Mouse (Mus musculus) megakaryocyte-erythroid progenitor cell, adult 5-6 weeks (primary cell): ENCODE data around the gene Fkbp8. TPM values are rescaled to one million over a fixed set of nuclear protein-coding genes. Genes with fewer than 3 reads are reported as not detected.

Source experiments
- ATAC-seq: replicated peaks from 2 replicates; pipeline ENCODE4 v1.8.0; 2016; ENCODE audit warnings: mild to moderate bottlenecking, inconsistent platforms; ENCODE audit not compliant: severe bottlenecking, poor library complexity, low FRiP score, low TSS enrichment
- total RNA-seq, 2 experiments: library from RNA; stranded (forward) in 1 of 2; stranded (reverse) in 1 of 2; fragments of 200-1000, 215-1000 nt in 1 of 2; fragments of >200 nt in 1 of 2; fragmentation: Nextera tagmentation in 1 of 2; gene quantifications; 2 replicates each; pipeline ENCODE4 v1.2.3; 2014 to 2017

Gene Fkbp8
- total RNA-seq, 2 experiments from 2014 or later = 172 to 265 TPM

DNA sequence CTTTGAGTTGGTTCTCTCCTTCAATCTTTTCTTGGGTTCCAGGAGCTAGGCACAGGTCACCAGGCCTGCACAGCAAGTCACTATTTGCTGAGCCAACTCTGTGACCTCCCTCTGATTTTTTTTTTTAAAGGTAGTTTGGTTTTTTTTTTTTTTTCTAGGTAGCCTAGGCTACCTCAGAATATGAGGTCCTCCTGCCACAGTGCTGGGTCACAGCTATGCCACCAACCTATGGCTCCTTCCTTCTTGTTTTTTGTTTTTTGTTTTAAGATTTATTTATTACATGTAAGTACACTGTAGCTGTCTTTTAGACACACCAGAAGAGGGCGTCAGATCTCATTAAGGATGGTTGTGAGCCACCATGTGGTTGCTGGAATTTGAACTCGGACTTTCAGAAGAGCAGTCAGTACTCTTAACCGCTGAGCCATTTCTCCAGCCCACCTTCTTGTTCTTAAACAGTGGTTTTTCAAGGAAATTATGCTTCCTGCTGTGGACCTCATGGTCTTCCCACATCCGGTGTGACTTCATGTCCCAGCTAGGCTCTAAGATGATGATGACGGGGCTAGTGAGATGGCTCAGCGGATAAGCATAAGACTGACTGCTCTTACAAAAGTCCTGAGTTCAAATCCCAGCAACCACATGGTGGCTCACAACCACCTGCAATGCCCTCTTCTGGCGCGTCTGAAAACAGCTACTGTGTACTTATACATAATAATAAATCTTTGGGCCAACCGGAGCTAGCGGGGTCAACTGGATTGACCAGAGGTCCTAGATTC lies 22.1 kb downstream of the Fkbp8 start:
- ATAC-seq = no peak

DNA sequence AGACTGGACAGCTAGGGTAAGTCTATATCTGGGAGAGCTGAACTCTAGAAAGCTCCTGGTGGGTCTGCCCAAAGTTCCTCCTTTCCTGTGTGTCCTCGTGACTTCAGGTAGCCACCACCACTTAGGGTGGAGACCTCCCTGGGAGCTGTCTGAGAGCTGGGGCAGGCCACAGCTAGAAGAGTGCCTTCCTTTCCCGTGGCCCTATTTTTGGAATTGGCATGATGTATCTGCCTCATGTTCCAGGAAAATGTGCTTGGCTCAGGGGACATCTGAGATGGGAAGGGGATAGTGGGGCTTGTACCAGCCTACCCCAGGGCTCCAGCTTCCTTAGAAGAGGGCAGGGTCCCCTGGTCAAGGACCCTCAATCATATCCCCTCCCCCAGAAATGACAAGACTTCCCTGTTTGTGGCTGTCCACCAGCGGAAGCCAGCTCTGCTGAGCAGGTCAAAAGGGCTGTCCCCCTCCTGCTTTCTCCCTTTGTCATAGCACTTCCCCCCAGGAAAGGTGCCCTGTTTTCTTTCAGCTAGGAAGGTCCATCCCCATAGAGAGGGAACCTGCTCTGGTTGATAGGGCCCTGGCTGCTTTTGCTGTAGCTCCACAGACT lies 24.1 kb downstream of the Fkbp8 start:
- ATAC-seq = no peak

DNA sequence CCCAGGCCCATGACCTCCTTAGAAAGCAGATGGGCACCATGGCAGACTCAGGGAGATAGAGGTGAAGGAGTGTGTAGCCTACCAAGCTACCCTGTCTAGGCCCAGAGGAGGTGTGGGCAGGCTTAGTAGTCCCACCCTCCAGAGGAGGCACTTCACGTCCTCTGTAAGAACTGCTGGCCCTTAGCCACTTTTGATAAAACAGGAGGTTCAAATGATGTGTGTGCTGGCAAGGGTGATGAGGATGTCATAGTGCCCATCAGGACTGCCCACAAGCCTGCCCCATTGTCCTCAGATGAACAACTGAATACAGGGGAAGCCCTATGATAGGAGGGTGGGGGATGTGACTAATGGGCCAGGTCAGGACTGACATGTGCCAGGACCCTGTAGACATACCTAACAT lies 25.3 kb downstream of the Fkbp8 start:
- peak; percentile 63 for ATAC-seq

DNA sequence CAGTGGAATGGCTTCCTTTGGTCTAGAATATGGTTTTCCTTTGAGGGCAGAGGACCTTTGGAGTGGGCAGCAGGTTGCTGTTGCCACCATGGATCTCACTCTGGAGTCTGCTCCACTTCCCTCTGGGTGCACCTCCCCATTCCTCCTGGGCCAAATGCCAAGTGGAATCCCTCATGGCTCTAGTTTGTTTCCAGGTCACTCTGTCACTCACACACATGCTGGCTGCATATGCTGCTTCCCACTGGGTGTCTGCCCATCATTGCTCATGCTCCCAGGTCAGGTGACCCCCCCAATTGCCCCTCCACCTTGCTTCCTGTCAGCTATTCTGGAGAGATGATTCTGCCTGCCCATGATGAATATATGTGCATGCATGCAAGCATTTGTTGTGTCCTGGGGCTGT lies 26.2 kb downstream of the Fkbp8 start:
- no peak for ATAC-seq

DNA sequence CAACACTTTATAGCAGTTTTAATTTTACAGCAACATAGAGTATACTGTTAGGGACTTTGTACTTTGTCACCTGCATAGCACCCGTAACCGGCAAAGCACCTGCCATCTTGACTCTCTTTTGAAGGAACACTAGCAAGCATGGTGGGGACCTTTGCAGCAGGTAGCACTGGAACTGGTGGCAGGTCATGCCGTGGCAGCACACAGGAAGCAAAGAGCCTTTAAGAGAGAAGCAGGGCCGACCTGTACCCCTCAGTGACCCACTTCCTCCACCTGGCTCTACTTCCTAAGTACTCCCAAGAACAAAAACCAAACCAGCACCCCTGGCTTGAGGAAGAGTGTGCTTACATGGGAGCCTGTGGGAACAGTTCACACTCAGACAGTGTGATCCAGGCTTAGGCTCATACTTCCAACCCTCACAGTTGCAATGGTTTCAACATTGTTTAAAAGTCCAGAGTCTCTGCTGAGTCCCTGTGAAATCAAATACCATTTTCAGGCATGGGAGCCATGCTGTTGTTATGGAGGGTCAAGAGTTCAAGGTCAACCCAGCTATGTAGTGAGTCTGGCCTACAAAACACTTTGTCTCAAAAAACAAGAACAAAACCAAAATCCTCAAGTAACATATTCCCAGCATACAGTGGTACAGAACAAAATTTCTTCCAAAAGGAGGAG lies 27.7 kb downstream of the Fkbp8 start:
- no peak for ATAC-seq

DNA sequence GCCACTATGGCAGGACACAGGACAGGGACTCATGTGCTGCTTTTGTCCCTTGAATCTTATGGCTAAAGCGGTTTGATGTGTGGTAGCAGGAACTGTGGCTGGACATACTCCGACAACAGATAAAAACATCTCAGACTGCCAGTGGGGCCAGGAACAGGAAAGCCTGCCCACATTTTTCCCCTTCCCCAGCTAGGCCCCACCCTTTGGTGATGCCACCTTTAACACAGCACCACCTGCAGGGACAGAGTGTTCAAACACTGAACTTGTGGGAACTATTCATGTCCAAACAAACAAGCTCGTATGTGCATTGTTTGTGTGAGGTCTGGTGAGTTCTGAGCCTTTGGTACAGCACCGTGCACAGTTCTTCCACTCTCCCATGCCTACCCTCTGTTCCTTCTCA lies 30.8 kb downstream of the Fkbp8 start:
- peak; percentile 31; the same call in 1 of the 2 replicates for ATAC-seq

DNA sequence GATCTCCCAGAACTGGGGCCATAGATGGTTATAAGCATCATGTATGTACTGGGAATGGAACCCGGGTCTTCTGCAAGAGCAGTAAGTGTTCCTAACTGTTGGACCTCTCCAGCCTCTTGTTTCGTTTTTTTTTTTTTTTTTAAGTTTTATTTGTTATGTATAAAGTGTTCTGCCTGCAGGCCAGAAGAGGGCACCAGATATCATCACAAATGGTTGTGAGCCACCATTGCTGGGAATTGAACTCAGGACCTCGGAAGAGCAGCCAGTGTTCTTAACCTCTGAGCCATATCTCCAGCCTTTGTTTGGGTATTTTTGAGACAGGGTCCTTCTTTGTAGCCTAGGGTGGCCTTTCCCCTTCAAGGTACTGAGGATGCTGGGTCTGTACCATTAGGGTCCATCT lies 31.5 kb downstream of the Fkbp8 start:
- no peak for ATAC-seq

DNA sequence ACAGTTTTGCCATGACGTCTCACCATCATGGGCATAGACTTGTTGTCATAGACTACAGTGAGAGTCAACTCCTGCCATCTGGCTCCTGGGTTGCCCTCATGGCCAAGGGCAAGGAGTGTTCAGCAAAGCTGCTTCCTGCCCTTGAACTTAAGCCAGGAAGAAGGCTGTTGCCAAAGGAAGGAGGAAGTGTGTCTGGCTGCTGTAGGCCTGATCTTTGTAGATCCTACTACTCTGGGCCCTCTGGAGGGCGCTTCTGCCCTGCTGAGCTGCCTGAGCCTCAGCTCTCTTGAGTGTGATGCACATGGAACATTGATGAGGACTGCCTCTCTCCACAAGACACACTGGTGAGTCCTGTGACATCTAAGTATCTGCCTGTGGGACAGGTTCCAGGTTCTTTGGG lies 32.6 kb downstream of the Fkbp8 start:
- no peak for ATAC-seq

DNA sequence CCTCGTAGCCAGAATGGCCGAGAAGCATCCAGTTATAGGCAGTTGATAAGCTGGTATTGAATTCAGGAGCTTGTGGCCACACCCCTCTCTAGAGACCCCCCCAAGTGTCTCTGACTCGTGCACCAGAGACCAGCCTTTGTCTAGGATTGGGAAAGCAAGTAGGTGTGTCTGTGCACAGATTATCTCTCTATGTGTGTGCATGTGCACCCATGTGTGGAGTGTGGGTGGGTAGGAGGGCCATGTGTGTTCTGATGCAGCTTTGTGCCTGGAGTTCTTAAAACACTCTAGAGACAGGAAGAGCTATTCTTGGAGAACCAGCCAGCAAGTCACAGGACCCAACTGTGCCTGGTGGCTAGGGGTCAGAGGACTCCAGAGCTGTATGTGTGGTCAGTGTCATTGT lies 33.0 kb downstream of the Fkbp8 start:
- ATAC-seq = no peak

DNA sequence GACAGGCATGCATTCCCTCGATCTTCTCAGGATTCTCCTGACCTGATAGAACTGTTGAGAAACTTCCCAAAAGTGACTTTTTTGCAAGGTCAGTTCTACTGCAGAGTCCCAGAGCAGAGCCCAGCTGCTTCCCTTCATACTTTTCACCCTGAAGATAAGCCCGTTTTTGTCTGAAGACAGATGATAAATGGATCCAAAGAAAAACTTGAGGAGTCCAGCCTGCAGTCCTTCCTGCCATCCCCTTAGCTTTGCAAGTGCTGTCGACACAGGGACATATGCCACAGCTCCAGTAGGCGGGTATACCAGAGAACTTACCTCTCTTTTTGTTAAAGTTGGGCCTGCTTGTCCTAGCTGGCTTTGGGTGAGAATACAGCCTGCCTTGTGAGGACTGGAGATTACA lies 33.8 kb downstream of the Fkbp8 start:
- no peak for ATAC-seq

DNA sequence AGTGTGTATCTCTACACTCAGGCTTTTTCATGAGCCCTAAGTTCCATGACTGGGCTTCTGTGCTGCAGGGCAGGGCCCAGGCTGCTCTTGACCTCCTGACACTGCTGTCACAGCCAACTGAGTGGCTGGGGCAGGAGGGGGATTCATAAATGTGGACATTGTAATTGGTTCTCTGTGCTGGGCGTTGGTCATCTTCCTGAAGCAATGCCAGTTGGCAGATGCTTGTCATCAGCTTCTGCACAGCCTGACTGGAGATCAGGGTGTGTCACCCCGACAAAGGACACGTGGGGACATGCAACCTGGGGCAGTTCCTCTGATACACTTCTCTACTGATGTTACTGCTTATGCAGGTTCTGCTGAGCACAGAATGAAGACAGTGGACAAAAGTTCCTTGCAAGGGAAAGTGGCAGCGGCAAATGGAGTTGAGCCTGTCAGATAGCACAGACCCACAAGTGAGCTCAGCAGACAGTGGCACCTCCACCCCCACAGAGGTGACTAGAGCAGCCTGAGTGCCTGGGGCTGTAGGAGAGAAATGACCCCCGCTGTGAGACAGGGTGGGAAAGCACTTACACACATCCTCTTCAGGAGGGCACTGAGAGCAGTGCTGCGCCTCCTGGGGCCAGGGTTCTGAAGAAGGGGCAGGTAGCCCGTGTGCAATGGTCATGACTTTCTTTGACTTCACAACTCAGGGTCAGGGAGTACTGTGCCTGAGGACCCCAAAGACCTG lies 34.4 kb downstream of the Fkbp8 start:
- ATAC-seq = peak; percentile 62

DNA sequence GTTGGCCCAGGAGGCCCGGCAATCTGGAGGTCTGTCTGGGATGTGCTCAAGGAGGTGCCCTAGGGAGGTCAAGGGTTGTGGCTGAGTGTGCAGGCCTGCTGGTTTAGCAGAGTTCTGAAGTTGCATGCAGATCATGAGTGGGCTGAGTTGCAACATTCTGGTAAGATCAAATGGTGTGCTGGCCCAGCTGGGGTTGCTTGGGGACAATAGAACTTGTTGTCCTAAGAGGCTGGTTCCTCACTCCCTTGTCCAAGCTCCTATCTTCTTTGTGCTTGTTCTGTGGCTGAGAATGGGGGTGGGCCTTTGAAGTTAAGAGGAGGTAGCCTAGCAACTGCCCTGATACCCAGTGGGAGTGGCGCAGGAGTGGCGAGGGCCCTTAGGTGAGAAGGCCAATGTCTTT lies 35.3 kb downstream of the Fkbp8 start:
- ATAC-seq = no peak

DNA sequence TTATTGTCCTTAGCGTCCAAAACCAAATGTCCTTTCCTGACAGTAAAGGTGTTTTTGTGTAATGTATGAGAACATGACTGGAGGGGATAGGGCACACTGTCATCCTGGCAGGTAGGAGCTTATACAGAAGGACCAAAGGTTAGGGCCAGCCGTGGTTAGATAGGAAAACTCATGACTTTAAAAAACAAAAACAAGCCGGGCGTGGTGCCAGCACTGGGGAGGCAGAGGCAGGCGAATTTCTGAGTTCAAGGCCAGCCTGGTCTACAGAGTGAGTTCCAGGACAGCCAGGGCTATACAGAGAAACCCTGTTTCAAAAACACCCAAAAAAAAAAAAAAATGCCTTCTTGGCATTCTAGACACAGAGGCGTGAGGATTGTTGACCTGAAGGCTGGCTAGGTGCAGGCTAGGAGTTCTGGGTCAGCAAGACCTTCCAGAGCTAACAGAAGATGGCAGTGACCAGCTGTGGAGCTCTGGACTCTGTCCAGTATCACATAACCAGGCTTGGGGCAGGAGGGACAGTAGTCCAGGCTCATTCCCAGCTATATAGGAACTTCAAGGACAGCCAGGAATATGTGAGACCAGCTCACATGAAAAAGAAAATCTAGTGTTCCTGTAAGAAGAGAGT lies 36.4 kb downstream of the Fkbp8 start:
- no peak for ATAC-seq

DNA sequence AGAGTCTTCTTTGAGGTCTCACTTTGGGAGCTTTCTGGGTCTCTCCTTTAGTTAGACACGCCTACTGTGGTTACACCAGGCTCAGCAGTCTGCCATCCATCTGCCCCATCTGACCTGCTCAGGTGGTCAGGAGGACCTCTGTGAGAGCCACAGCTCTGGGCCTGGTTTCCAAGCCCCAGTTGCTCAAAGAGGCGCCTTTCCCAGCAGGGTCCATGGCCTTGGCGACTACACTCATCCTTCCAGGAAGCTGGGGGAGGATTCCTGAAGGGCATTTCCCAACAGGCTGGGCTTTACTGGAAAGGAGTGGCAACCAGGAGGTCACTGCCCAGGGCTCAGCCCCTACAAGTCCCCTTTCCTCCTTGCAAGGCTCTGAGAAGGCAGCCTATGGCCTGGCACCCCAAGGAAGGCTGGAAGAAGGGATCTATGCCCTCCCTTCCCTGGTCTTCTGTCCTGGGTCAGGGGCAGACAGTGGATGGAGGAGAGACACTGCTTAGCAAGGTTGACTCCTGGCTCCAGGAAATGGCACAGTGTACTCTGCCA lies 37.2 kb downstream of the Fkbp8 start:
- no peak for ATAC-seq

DNA sequence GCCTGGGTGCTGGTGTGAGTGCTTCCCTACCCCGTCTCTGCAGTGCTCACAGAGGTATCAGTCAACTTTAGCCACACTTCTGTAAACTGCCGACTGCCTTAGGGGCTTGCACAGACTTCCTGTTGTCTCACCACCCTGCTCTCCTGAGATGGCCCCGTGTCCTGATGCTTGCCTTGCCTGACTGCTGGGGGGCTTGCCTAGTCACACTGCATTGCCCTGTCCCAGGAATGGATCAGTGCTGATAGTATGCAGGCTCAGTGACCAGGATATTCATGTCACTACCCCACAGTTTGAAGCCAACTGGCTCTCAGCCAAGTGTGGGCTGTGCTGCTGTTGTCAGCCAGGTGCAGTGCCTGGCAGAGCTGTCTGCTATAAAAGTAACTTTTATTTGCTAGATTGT lies 38.0 kb downstream of the Fkbp8 start:
- ATAC-seq = peak; percentile 74

DNA sequence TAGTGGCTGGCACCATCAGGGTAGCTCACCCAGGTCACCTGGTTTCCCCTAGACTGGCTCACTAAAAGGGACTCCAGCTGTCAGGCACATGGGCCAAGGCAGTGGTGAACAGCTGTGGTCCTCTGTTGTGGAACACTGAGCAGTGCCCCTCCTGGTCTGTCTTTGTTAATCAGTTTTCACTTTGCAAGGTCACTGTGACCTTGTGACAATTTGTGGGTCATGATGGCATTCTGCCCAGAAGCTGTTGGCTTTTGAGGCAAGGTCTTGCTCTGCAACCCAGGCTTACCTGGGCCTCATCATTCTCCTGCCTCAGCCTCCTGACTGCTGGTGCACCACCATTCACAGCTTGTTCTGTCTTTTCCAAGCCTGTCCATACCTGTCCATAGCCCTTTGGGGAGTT lies 42.8 kb downstream of the Fkbp8 start:
- no peak for ATAC-seq

DNA sequence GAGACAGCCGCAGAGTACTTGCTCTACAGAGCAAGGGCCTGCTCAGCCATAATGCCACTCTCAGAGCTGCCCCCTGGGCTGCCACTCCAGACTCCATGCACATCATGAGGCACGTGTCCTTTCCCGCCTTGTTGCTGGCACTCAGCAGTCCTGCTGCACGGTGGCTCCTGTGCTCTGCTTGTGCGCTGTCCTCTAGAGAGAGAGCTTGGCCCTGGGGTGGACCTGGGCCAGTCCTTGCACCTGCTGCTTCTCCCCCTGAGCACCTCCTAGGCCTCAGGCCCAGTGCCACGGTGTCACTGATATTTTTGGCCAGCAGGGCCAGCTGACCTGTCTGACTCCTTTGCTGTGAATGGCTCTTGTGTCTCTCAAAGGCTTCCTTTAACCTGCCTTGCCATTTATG lies 43.5 kb downstream of the Fkbp8 start:
- ATAC-seq = no peak

DNA sequence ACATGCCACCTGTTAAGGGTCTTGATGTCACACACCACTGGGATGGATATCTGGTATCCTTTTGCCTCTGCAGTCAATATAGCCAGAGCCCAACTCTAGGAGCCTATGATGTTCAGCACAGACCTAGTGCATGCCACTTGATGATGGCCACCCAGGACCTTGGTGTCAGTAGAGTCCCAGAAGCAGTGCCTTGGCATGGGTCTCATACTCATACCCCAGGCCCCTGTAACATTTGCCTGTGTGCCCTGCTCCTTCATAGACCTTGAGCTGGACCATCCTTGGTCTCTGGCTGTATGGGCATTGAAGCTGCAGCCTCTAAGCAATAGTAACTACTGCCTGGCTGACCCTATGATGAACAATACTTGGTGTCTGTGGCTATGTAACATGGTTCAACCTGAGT lies 46.8 kb downstream of the Fkbp8 start:
- ATAC-seq = no peak

DNA sequence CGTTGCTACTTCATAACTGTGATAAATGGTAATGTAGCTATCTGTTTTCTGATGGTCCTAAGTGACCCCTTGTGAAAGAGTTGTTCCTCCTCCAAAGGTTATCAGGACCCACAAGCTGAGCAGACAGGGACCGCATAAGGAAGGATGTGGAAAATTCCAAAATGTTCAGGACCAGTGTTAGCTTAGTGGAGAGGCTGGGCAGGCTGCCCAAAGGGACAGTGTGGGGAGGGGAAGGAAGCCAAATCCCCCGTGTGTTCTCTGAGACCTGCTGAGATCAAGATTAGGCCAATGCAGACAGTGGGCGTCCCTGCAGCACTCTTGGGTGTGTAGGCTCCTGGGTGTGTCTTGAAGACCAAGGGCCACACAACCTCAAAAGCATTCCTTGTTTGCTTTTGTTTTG lies 47.4 kb downstream of the Fkbp8 start:
- peak; percentile 68 for ATAC-seq

DNA sequence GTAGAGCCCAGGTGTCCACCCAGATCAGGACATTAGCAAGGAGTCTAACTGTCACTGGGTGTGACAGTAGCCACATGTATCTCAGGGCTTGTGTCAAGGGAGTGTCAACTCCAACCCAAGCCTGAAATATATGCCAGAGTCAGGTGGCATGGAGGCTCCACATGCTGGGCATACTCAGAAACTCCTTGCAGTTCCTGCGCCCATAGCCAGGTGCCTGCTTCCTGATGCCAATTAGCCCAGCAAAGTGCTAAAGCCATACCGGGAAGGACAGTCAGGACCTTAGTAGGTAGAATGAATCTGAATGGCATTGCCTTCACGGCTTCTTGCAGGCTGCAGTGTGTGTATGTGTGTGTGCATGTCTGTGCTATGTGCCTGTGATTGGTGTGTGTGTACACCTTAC lies 49.7 kb downstream of the Fkbp8 start:
- ATAC-seq = no peak
